Mouse (Mus musculus) stomach, adult 2 months (tissue): ENCODE measurements around the gene Acad9. TPM values are rescaled to one million over a fixed set of nuclear protein-coding genes. Genes with fewer than 3 reads are reported as not detected.

Source experiments
- polyA plus RNA-seq: library from polyadenylated mRNA; depleted of rRNA; stranded (reverse); fragments of >200 nt; gene quantifications from 2 replicates; pipeline ENCODE4 v1.2.3, GENCODE M21; 2012; rRNA removed

Gene Acad9
- 6.1 and 9.3 TPM in 2 replicates for polyA plus RNA-seq

GRCm38 (mm10) chr3:36065843-36066651 lies at the start of gene Acad9:
Gene Acad9 (plus strand): TSS chr3:36065979.

GRCm38 (mm10) chr3:36053447-36053846 lies 12.3 kb upstream of the Acad9 start, which contains the start of gene Ccdc144b:
Gene Ccdc144b (minus strand): TSS chr3:36053547.

Other genes starting within 250 kb of the Acad9 start
- gene Dcun1d1, start 128.5 kb upstream of the Acad9 start, polyA plus RNA-seq: 0.54 and 0.67 TPM in 2 replicates
- 8.4 and 8.7 TPM in 2 replicates for gene Mccc1, start 65.3 kb upstream of the Acad9 start, polyA plus RNA-seq
- gene Ccdc144b, start 12.4 kb upstream of the Acad9 start, polyA plus RNA-seq: not detected in 2 replicates
- 0.08 and 0.30 TPM in 2 replicates for gene D3Ertd254e, start 85.0 kb downstream of the Acad9 start, polyA plus RNA-seq
- not detected in 2 replicates for gene Qrfpr, start 156.3 kb downstream of the Acad9 start, polyA plus RNA-seq